Mouse (Mus musculus): ENCODE results near the gene Rubcnl. TPM values are rescaled to one million over a fixed set of nuclear protein-coding genes. Genes with fewer than 3 reads are reported as not detected.
A peak's percentile ranks its signal among the peaks of the same experiment; 100 is the strongest.

Gene Rubcnl
- total and polyA plus RNA-seq, 3 experiments: 0.04 to 0.06 TPM; not detected in 1

- no peaks in the 10 kb centered on the region for H3K9me3 ChIP-seq (replicated peaks; ENCODE audit: insufficient read depth, low read length)
- H3K36me3 ChIP-seq (ENCODE audit: control insufficient read depth in 1 of 2, insufficient read depth in 2 of 2, low read length in 2 of 2): no peaks in the 10 kb centered on the region
- no peaks in the 10 kb centered on the region for H3K4me1 ChIP-seq (ENCODE audit: control insufficient read depth in 1 of 2, insufficient read depth in 2 of 2, low read length in 2 of 2)
- DNase-seq (ENCODE audit: low read depth, low spot score): no peak
- H3K4me3 ChIP-seq (ENCODE audit: control insufficient read depth in 1 of 2, insufficient read depth in 1 of 2, low read depth in 2 of 2, low read length in 2 of 2): no peak overlapping the region
- no peak overlapping the region for H3K9ac ChIP-seq (ENCODE audit: control insufficient read depth, low read depth, low read length, poor library complexity, severe bottlenecking)
- peaks cover 1 to 2% of the 10 kb centered on the region in 2 experiments; a peak in 3 of 4 replicates for H3K27me3 ChIP-seq (ENCODE audit: control insufficient read depth in 1 of 2, insufficient read depth in 2 of 2, low read length in 2 of 2)
- H3K79me2 ChIP-seq (ENCODE audit: control insufficient read depth, insufficient read depth, low read length, poor library complexity): no peaks in the 10 kb centered on the region
- no peak overlapping the region for H3K27ac ChIP-seq (ENCODE audit: control insufficient read depth, low read depth, low read length)
- TF ChIP-seq ZKSCAN1 (IDR thresholded peaks at IDR 0.05; ENCODE audit: low read depth, low read length) (no peak), TCF12 (IDR thresholded peaks at IDR 0.05; ENCODE audit: low read depth, low read length) (no peak), ELF1 (IDR thresholded peaks at IDR 0.05; ENCODE audit: low read depth, low read length) (no peak), MXI1 (IDR thresholded peaks at IDR 0.05; ENCODE audit: low read depth, low read length) (no peak), ZNF384 (IDR thresholded peaks at IDR 0.05; ENCODE audit: low read depth, low read length) (no peak), GABPA (IDR thresholded peaks at IDR 0.05; ENCODE audit: low read depth, low read length) (no peak), ETS1 (IDR thresholded peaks at IDR 0.05; ENCODE audit: low read depth, low read length) (no peak), SIN3A (IDR thresholded peaks at IDR 0.05; ENCODE audit: low read length) (no peak), CHD1 (IDR thresholded peaks at IDR 0.05; ENCODE audit: low read depth, low read length) (no peak), MAFK (IDR thresholded peaks at IDR 0.05; ENCODE audit: borderline replicate concordance, low read depth, low read length) (no peak), POLR2AphosphoS2 (IDR thresholded peaks at IDR 0.05; ENCODE audit: low read length) (no peak), HCFC1 (IDR thresholded peaks at IDR 0.05; ENCODE audit: low read depth, low read length) (no peak), NRF1 (IDR thresholded peaks at IDR 0.05; ENCODE audit: insufficient read depth, low read depth, low read length, poor library complexity, severe bottlenecking) (no peak)
These were observed 55.3 kb downstream of the Rubcnl start for GRCm38 (mm10) chr14:75071091-75071490.

DNA sequence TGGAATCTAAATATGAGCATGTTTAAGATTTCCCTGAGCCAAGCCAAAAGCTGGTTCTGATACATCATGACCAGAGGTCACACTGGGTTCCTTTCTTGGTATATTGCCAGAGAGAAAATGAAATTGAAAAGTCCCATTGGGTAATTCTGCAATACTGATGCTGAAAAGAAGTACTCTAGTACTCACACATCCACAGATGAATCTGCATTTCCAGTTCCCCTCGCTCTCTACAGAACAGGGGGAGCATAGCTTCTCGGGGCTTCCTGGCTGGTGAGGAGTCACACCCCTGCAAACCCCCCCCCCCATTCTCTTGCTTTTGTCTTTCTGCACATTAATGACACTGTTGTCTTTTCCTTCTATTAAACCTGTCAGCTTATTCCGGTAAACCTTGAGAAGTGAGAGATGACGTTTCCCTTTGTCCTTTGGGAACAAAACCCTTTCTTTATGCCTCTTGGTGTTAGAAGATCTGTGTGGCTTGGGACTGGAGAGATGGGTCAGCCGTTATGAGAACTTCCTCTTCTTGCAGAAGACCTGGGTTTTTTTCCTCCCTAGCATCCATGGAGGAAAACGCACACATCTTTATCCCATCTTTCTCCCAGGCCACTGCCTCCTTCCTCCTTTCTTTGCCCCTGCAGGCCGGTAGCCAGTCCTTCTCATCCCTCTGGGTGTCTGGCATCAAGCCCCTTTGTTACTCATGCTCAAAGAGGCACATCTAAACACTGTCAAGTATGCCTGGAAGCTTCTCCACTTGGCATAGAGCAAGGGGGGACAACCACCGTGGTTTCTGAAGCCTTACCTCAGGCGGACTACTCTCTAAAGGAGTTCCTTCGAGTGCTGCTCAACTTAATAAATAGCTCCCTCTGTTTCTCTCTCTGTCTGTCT is 59.7 kb downstream of the Rubcnl start:
- Histone ChIP-seq H3K4me1 (ENCODE audit: control insufficient read depth in 1 of 2, insufficient read depth in 2 of 2, low read length in 2 of 2) (no peaks in the 10 kb centered on the region), H3K36me3 (ENCODE audit: control insufficient read depth in 1 of 2, insufficient read depth in 2 of 2, low read length in 2 of 2) (no peaks in the 10 kb centered on the region), H3K9ac (ENCODE audit: control insufficient read depth, low read depth, low read length, poor library complexity, severe bottlenecking) (no peak overlapping the region), H3K27me3 (ENCODE audit: control insufficient read depth in 1 of 2, insufficient read depth in 2 of 2, low read length in 2 of 2) (peaks cover 1 to 2% of the 10 kb centered on the region in 2 experiments; a peak in 3 of 4 replicates), H3K27ac (ENCODE audit: control insufficient read depth, low read depth, low read length) (no peak overlapping the region), H3K79me2 (ENCODE audit: control insufficient read depth, insufficient read depth, low read length, poor library complexity) (no peaks in the 10 kb centered on the region), H3K9me3 (replicated peaks; ENCODE audit: insufficient read depth, low read length) (no peaks in the 10 kb centered on the region), H3K4me3 (ENCODE audit: control insufficient read depth in 1 of 2, insufficient read depth in 1 of 2, low read depth in 2 of 2, low read length in 2 of 2) (no peak overlapping the region)
- peak; percentile 38 for DNase-seq (ENCODE audit: low read depth, low spot score)
- TF ChIP-seq ZNF384 (IDR thresholded peaks at IDR 0.05; ENCODE audit: low read depth, low read length): peak; percentile 89
- TF ChIP-seq CTCF (IDR thresholded peaks at IDR 0.05 in 2 of 3, conservative IDR thresholded peaks at IDR 0.05 in 1 of 3; ENCODE audit: control insufficient read depth in 1 of 3, insufficient read depth in 1 of 3, low read depth in 2 of 3, low read length in 3 of 3, poor library complexity in 1 of 3, severe bottlenecking in 1 of 3): no peak

Data from MEL (cell line).